Mouse (Mus musculus) liver, postnatal 0 days (tissue): Measurements from ENCODE around the gene Ccdc6. TPM values are rescaled to one million over a fixed set of nuclear protein-coding genes. Genes with fewer than 3 reads are reported as not detected.

Source experiments
- ATAC-seq: fragments of 200-750 bp; cut with Nextera tagmentation; 2 replicates; pipeline ENCODE4 v1.8.0; 2017; ENCODE audit warnings: mild to moderate bottlenecking, moderate library complexity
- DNase-seq: peaks from one replicate; pipeline ENCODE4 v3.0.0-alpha.2; 2016
- H3K27ac ChIP-seq: fragments of 300-500 bp; sonication (generic); 2 replicates; pipeline ENCODE4 v1.5.1; 2014; ENCODE audit warnings: antibody characterized with exemption, moderate library complexity, mild to moderate bottlenecking, low read depth
- H3K27me3 ChIP-seq: fragments of 300-500 bp; sonication (generic); 2 replicates; pipeline ENCODE4 v1.6.1; 2014; ENCODE audit warnings: low read length, control low read depth, mixed read lengths; ENCODE audit not compliant: insufficient read depth
- H3K36me3 ChIP-seq: fragments of 300-500 bp; sonication (generic); replicated peaks from 2 replicates; pipeline ENCODE4 v1.6.1; 2014; ENCODE audit warnings: mild to moderate bottlenecking, control low read depth, low read length, moderate library complexity, mixed read lengths; ENCODE audit not compliant: insufficient read depth
- H3K4me1 ChIP-seq: fragments of 300-500 bp; sonication (generic); 2 replicates; pipeline ENCODE4 v1.6.1; 2014; ENCODE audit warnings: antibody characterized with exemption, mild to moderate bottlenecking, control low read depth; ENCODE audit not compliant: insufficient read depth
- H3K4me2 ChIP-seq: fragments of 300-500 bp; sonication (generic); 2 replicates; pipeline ENCODE4 v1.6.1; 2014; ENCODE audit warnings: low read depth, mild to moderate bottlenecking, low read length, moderate library complexity, mixed read lengths
- H3K4me3 ChIP-seq: fragments of 300-500 bp; sonication (generic); 2 replicates; pipeline ENCODE4 v1.5.1; 2014; ENCODE audit warnings: low read depth, low read length
- H3K9ac ChIP-seq: fragments of 300-500 bp; sonication (generic); replicated peaks from 2 replicates; pipeline ENCODE4 v1.6.1; 2014; ENCODE audit warnings: mild to moderate bottlenecking, moderate library complexity
- H3K9me3 ChIP-seq: fragments of 300-500 bp; sonication (generic); 2 replicates; pipeline ENCODE4 v1.6.1; 2016; ENCODE audit warnings: mild to moderate bottlenecking, control low read depth, low read length, mixed read lengths
- CTCF ChIP-seq: sonication (generic); IDR thresholded peaks from 2 replicates; pipeline ENCODE4 v1.5.1; 2016; ENCODE audit warnings: antibody characterized with exemption, low read depth
- EP300 ChIP-seq: IDR thresholded peaks from 2 replicates; pipeline ENCODE4 v1.6.1; 2016; ENCODE audit warnings: antibody characterized with exemption, low read depth, mild to moderate bottlenecking
- WGBS: fragments of 180-500 bp; shearing (Covaris S2); extraction: QIAGEN DNeasy Blood & Tissue Kit; methylation state at CpG from one replicate; pipeline ENCODE4 v1.1.7; 2014; ENCODE audit not compliant: insufficient replicate concordance; 5-methylcytosine and 5-hydroxymethylcytosine counted together
- polyA plus RNA-seq: library from polyadenylated mRNA; unstranded; fragments of >200 nt; fragmentation: Nextera tagmentation; extraction: Ambion mirVana; gene quantifications from 2 replicates; pipeline ENCODE4 v1.2.1, GENCODE M21; 2015

Gene Ccdc6
- polyA plus RNA-seq, 1 experiment from 2014 or later: 6.3 TPM

DNA sequence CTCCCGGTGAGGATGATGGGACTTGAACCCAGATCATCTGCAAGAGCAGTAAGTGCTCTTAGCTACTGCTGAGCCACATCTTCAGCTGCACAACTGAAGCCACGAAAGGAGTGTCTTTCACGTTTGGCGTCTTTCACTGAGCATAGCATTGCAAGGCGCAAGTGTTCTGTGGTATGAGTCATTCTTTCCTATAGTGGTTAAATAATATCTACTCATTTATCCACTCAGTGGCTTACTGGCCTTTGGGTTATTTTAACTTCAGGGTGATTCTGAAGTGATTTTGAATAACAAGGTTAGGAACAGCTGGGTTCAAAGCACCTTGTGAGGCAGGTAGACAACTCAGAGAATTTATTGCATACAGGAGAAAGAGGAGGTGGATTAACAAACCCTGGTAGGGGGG, 8.1 kb upstream of the Ccdc6 start:
- ATAC-seq (no peak), DNase-seq (no peak)
- WGBS: 83% methylated on average over 5 of the region's 5 CpGs
- H3K4me1 ChIP-seq: no peaks in the 10 kb centered on the region
- no peak overlapping the region for H3K9ac ChIP-seq
- no peak for TF ChIP-seq CTCF
- no peak for TF ChIP-seq EP300
- H3K27me3 ChIP-seq: no peaks in the 10 kb centered on the region
- H3K4me3 ChIP-seq: no peak overlapping the region
- no peak overlapping the region for H3K27ac ChIP-seq
- H3K4me2 ChIP-seq: no peak overlapping the region
- no peaks in the 10 kb centered on the region for H3K36me3 ChIP-seq
- peaks cover 10% of the 10 kb centered on the region for H3K9me3 ChIP-seq

DNA sequence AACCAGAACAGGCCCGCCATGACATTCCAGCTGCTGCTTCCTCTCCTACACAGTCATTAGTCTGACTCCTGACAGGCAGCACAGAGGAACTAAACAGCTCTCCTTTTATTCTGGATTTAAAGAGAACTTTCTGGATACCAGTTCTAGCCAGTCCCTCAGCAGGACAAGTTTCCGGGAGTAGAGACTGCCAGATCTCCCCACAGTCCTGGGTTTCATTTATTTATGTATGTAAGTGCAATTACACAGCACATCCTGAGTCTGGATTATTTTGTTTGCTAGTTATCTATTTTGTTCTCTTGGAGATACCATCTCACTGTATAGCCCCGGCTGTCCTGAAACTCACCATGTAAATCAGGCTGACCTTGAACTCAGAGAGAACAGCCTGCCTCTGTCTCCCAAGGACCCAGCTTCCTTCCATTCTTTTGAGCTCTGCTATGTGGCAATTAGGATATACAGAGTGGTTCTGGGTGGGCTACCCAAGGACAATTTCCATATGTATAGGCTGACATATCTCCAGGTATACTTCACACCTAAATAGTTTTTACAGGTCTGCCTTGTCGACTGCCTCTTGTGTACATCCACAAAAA, 5.0 kb upstream of the Ccdc6 start:
- WGBS: 74% methylated on average over 4 of the region's 4 CpGs
- Histone ChIP-seq H3K4me3 (no peak overlapping the region), H3K27me3 (no peaks in the 10 kb centered on the region), H3K36me3 (no peaks in the 10 kb centered on the region), H3K27ac (no peak overlapping the region), H3K4me2 (no peak overlapping the region), H3K9me3 (peaks cover 10% of the 10 kb centered on the region), H3K9ac (no peak overlapping the region), H3K4me1 (peaks cover 9% of the 10 kb centered on the region)
- DNase-seq (no peak), ATAC-seq (no peak)
- TF ChIP-seq CTCF: no peak
- TF ChIP-seq EP300: no peak

DNA sequence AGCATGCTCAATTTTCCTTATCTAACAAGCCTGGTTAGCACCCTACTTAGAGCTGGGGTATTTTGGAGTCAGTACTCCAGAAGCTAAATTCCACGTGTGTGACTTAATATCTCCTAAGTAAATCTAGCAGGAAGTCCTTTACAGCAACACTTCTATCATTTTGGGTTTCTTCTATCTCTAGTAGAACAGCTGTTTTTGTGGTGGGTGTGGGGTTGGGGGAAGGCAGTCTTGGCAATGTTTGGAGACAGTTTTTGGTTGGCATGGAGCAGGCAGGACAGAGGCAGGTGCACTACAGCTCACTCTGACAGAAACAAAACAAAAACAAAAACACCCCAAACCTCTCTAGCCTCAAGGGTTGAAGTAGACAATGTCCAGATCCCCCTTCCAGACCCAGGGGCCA, 3.1 kb upstream of the Ccdc6 start:
- Histone ChIP-seq H3K27me3 (no peaks in the 10 kb centered on the region), H3K4me2 (no peak overlapping the region), H3K36me3 (no peaks in the 10 kb centered on the region), H3K4me3 (no peak overlapping the region), H3K9ac (no peak overlapping the region), H3K4me1 (peaks cover 19% of the 10 kb centered on the region), H3K27ac (no peak overlapping the region), H3K9me3 (no peaks in the 10 kb centered on the region)
- no peak for TF ChIP-seq EP300
- no peak for TF ChIP-seq CTCF
- 29% methylated on average over 1 of the region's 1 CpGs for WGBS
- DNase-seq (no peak), ATAC-seq (no peak)

DNA sequence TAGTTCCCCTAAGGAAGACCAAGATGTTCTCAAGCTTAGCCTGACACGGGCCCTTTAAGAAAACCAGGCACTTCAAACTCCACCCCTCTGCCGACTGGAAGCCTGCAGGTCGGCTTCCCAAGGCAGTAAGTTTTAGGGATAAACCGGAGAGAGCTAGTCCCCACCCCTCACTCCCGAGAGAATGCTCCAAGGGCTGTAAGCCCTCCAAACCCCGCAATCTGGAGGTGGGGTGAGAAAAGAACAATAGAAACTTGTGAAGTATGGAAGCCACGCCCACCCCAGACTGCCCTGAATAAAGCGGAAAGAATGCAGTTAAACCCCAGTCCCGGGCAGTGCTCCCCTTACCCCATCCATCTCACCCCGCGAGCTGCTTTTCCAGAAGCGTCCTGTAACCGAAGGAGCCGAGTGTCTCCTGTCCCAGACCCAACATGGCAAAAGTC, 1.9 kb upstream of the Ccdc6 start:
- WGBS: 0% methylated on average over 14 of the region's 14 CpGs

DNA sequence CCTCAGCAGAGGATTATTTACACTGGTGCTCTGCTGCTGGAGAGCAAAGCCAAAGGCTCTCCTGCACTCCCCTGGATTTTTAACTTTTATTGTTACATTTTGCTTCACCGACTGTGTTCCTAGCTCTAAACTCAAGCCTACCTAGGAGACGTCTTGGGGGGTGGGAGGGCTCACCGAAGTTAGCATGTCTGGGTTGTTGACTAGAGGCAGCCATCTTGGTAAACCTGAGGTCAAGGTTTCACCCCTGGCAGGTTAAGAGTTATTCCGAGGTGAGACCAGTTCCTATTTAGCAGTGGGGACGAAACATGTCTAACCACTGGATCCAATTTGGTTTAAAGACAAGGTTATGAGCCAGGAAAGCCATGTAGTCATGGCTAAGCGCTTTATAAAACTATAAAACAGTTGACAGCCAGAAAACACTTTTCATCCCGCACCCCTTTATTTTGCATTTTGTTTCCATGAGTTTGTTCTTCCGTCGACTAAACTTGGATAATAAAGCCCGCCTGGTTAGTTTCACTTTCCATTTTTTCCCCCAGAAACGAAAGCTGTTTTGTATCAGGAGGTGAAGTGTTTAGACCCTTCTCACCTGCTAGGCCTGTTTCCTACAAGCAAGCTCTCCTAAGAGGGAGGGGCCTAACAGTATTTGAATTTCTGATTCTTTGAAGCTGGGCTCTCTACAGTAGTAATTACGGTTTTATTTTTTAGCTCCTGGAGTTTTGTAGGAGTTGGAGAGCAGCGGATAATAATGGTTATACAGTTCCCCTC, 1.2 kb upstream of the Ccdc6 start:
- whole genome bisulfite sequencing: 16% methylated on average over 13 of the region's 13 CpGs
- Histone ChIP-seq H3K4me2 (peak overlapping the region; percentile 94), H3K36me3 (peaks cover under 1% of the 10 kb centered on the region; the same call in 1 of the 2 replicates), H3K4me1 (peaks cover 30% of the 10 kb centered on the region), H3K27me3 (no peaks in the 10 kb centered on the region), H3K9me3 (no peaks in the 10 kb centered on the region), H3K27ac (peak overlapping the region; percentile 88), H3K9ac (peak overlapping the region; percentile 76), H3K4me3 (peak overlapping the region; percentile 83)
- TF ChIP-seq EP300: no peak
- TF ChIP-seq CTCF: no peak
- ATAC-seq (no peak), DNase-seq (peak; percentile 25)

More for the DNA sequence above, 1.9 kb upstream of the Ccdc6 start:
- no peak for TF ChIP-seq EP300
- TF ChIP-seq CTCF: no peak
- Histone ChIP-seq H3K4me1 (peaks cover 30% of the 10 kb centered on the region), H3K4me2 (peak overlapping the region; percentile 94), H3K4me3 (peak overlapping the region; percentile 83), H3K36me3 (no peaks in the 10 kb centered on the region), H3K9ac (peak overlapping the region; percentile 76), H3K9me3 (no peaks in the 10 kb centered on the region), H3K27me3 (no peaks in the 10 kb centered on the region), H3K27ac (peak overlapping the region; percentile 88)
- peak; percentile 59 for DNase-seq
- no peak for ATAC-seq

DNA sequence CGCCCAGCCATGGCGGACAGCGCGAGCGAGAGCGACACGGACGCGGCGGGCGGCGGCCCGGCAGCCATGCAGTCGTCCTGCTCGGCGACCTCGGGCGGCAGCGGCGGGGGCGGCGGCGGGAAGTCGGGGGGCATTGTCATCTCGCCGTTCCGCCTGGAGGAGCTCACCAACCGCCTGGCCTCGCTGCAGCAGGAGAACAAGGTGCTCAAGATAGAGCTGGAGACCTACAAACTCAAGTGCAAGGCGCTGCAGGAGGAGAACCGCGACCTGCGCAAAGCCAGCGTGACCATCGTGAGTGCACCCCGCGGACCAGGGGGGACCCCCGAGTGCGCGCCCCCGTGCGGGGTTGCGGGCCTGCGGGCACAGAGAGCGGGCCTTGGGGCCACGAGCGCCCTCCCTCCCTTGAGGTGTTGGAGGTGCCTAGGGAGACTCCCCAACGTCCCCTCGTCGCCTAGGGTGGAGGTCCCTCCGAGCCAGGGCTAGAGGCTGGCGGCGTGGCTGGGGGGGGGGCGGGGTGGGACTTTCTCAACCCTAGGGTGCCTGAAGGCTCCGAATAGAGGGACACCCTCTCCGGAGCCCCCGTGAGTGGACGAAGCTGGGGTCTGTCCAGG, 475 bp downstream of the Ccdc6 start:
- WGBS: 4% methylated on average over 44 of the region's 58 CpGs
- peak overlapping the region; percentile 88 for H3K27ac ChIP-seq
- TF ChIP-seq CTCF (no peak), EP300 (no peak)
- H3K36me3 ChIP-seq: peaks cover 6% of the 10 kb centered on the region; the same call in 1 of the 2 replicates
- H3K9me3 ChIP-seq: no peaks in the 10 kb centered on the region
- ATAC-seq (peak; percentile 10), DNase-seq (peak; percentile 54)
- H3K4me2 ChIP-seq: peak overlapping the region; percentile 94
- peak overlapping the region; percentile 83 for H3K4me3 ChIP-seq
- no peaks in the 10 kb centered on the region for H3K27me3 ChIP-seq
- H3K9ac ChIP-seq: peak overlapping the region; percentile 76
- peaks cover 30% of the 10 kb centered on the region for H3K4me1 ChIP-seq
